Mouse (Mus musculus) G1E (cell line): ENCODE measurements around the gene Akap6.

Experiments used
- CTCF ChIP-seq: IDR thresholded peaks from 2 replicates; pipeline ENCODE4 v1.5.1; 2012; ENCODE audit warnings: low read depth, low read length, inconsistent platforms, mixed read lengths
- GATA1 ChIP-seq: IDR thresholded peaks from 2 replicates; pipeline ENCODE4 v1.6.1; 2012; ENCODE audit warnings: borderline replicate concordance, low read length, inconsistent platforms, mixed read lengths
- POLR2AphosphoS5 ChIP-seq: IDR thresholded peaks from 2 replicates; pipeline ENCODE4 v1.6.1; 2012; ENCODE audit warnings: low read depth, low read length, inconsistent platforms; ENCODE audit not compliant: insufficient replicate concordance

DNA sequence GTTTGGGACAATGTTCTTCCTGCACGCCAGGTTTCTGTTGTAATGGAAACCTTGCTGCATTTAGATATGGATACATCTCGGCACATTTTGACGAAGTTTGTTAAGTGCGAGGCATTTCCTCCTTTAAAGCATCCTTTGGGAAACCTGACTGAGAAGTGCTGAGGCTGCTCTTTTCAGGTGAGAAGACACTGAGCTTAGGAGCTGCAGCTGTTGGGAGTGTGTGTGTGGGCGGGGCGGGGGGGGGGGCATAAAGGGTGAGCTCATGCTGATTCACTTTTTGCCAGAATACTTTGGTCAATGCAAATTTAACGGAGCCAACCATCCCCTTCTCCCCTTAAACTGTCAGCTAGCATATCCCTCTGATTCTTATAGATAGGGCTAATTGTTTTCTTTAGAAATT is 81.9 kb downstream of the Akap6 start:
- TF ChIP-seq CTCF (no peak), GATA1 (no peak), POLR2AphosphoS5 (no peak)
